Mouse (Mus musculus) thymus, postnatal 36 days (tissue): ENCODE measurements around the gene Alkbh4.
"Not testable (repeated sequence)": the region's sequence is repeated elsewhere in the genome, so short reads cannot be mapped to it uniquely, and the experiment has no call there.

Experiments
- DNase-seq, 2 experiments: peaks; one replicate each; pipeline ENCODE4 v3.0.0; 2022; ENCODE audit warnings: mixed read lengths in 2 of 2

The Alkbh4 gene

GRCm38 (mm10) chr5:136135571-136136291, at the start of gene Alkbh4, which contains the start of gene Lrwd1:
TSS of gene Alkbh4 (plus strand) at chr5:136136146.
TSS of gene Lrwd1 (minus strand) at chr5:136136074.
- DNase-seq, result peak; percentile 97 to 98

GRCm38 (mm10) chr5:136086290-136086689, 49.7 kb upstream of the Alkbh4 start:
- no peak for DNase-seq

- DNase-seq, result no peak
Observed at GRCm38 (mm10) chr5:136088821-136089575, 46.9 kb upstream of the Alkbh4 start.

GRCm38 (mm10) chr5:136091927-136092326, 44.0 kb upstream of the Alkbh4 start:
- peak; percentile 54 to 74 for DNase-seq

GRCm38 (mm10) chr5:136094249-136095010, 41.5 kb upstream of the Alkbh4 start:
- no peak for DNase-seq

- DNase-seq, result no peak
Observed at GRCm38 (mm10) chr5:136095089-136095488, 40.9 kb upstream of the Alkbh4 start.

- DNase-seq, result no peak
Observed at GRCm38 (mm10) chr5:136098536-136098935, 37.4 kb upstream of the Alkbh4 start.

GRCm38 (mm10) chr5:136102099-136102820, 33.7 kb upstream of the Alkbh4 start:
- peak; percentile 71 to 80 for DNase-seq

GRCm38 (mm10) chr5:136104511-136104910, 31.4 kb upstream of the Alkbh4 start:
- no peak for DNase-seq

- DNase-seq, result no peak
Observed at GRCm38 (mm10) chr5:136108486-136108885, 27.5 kb upstream of the Alkbh4 start.

GRCm38 (mm10) chr5:136109042-136109441, 26.9 kb upstream of the Alkbh4 start:
- no peak for DNase-seq

GRCm38 (mm10) chr5:136113546-136113945, 22.4 kb upstream of the Alkbh4 start:
- not testable (repeated sequence) for DNase-seq

- DNase-seq, result peak; percentile 94 to 97
Observed at GRCm38 (mm10) chr5:136115891-136116783, 19.8 kb upstream of the Alkbh4 start, which contains the start of gene Polr2j. TSS of gene Polr2j (plus strand) at chr5:136116631.

GRCm38 (mm10) chr5:136116784-136117112, 19.2 kb upstream of the Alkbh4 start:
- DNase-seq, result no peak

GRCm38 (mm10) chr5:136122165-136122564, 13.8 kb upstream of the Alkbh4 start:
- DNase-seq, result no peak

GRCm38 (mm10) chr5:136136292-136136990, 495 bp downstream of the Alkbh4 start:
- DNase-seq, result no peak

- DNase-seq, result peak; percentile 69 to 70
Observed at GRCm38 (mm10) chr5:136137658-136138274, 1.8 kb downstream of the Alkbh4 start.

GRCm38 (mm10) chr5:136139393-136139792, 3.4 kb downstream of the Alkbh4 start:
- no peak for DNase-seq

GRCm38 (mm10) chr5:136140057-136140482, 4.1 kb downstream of the Alkbh4 start:
- no peak for DNase-seq

GRCm38 (mm10) chr5:136142746-136143145, 6.8 kb downstream of the Alkbh4 start:
- no peak for DNase-seq
